Mouse (Mus musculus): ENCODE measurements around the gene Snx17. TPM values are rescaled to one million over a fixed set of nuclear protein-coding genes. Genes with fewer than 3 reads are reported as not detected.
A peak's percentile ranks its signal among the peaks of the same experiment; 100 is the strongest.

The Snx17 gene
- 10 to 100 TPM; 58.1 to 63.2 TPM for total RNA-seq (2021)
- polyA plus RNA-seq (2012; rRNA removed) = 66.8 and 85.1 TPM in 2 replicates
- long read RNA-seq, transcript Snx17-201 (15 exons, 2,018 nt) = major isoform, 28 of 48 reads
- long read RNA-seq, partial matches to known transcripts = 6 of 48 reads
- long read RNA-seq, other reads (novel, unspliced or antisense) = 14 of 48 reads

- intact Hi-C loops (cut with DNase I) = loop anchor here (1.0 kb wide), 2 partner anchors 13 to 48 kb away; partner anchors contain the start of genes Gm9970 and Gtf3c2
- peaks cover 2% of the 10 kb centered on the region for H3K4me1 ChIP-seq (ENCODE audit: control insufficient read depth, insufficient read depth, low read length)
- H3K27me3 ChIP-seq (ENCODE audit: control insufficient read depth, insufficient read depth, low read length) = no peaks in the 10 kb centered on the region
- peak; percentile 100 for DNase-seq
- WGBS = under 1% methylated on average over 48 of the region's 48 CpGs
- H3K4me3 ChIP-seq = peak within 1 kb of the TSS; percentile 92
- TF ChIP-seq EP300 (IDR thresholded peaks at IDR 0.05; ENCODE audit: insufficient read depth, low read depth, low read length) = 0 out of 2 replicates have a peak, but pooled peaks have one; percentile 83
- TF ChIP-seq POLR2A (IDR thresholded peaks at IDR 0.05; ENCODE audit: insufficient read depth, low read depth, low read length) = peak; percentile 91
- peak; percentile 75 for TF ChIP-seq CTCF (IDR thresholded peaks at IDR 0.05)
- peak within 1 kb of the TSS; percentile 78 for H3K9ac ChIP-seq (ENCODE audit: low read depth, low read length)
- peaks cover 6% of the 10 kb centered on the region for H3K36me3 ChIP-seq (ENCODE audit: control insufficient read depth, insufficient read depth, low read length)
- H3K79me2 ChIP-seq (replicated peaks; ENCODE audit: control insufficient read depth, insufficient read depth, low read length) = no peaks in the 10 kb centered on the region
- H3K27ac ChIP-seq = peak within 1 kb of the TSS; percentile 84
These were observed at the start of gene Snx17, which contains the start of gene Eif2b4 for GRCm38 (mm10) chr5:31192939-31193630. Gene Snx17 (plus strand): TSS chr5:31193227. Gene Eif2b4 (minus strand): TSS chr5:31193430.

- Histone ChIP-seq H3K27me3 (ENCODE audit: control insufficient read depth, insufficient read depth, low read length) (no peaks in the 10 kb centered on the region), H3K79me2 (replicated peaks; ENCODE audit: control insufficient read depth, insufficient read depth, low read length) (no peaks in the 10 kb centered on the region), H3K27ac (no peak overlapping the region), H3K36me3 (ENCODE audit: control insufficient read depth, insufficient read depth, low read length) (peaks cover 3% of the 10 kb centered on the region), H3K9ac (ENCODE audit: low read depth, low read length) (no peak overlapping the region), H3K4me3 (no peak overlapping the region), H3K4me1 (ENCODE audit: control insufficient read depth, insufficient read depth, low read length) (peaks cover 4% of the 10 kb centered on the region)
- no peak for DNase-seq
- TF ChIP-seq POLR2A (IDR thresholded peaks at IDR 0.05; ENCODE audit: insufficient read depth, low read depth, low read length) (no peak), CTCF (IDR thresholded peaks at IDR 0.05) (no peak), EP300 (IDR thresholded peaks at IDR 0.05; ENCODE audit: insufficient read depth, low read depth, low read length) (no peak)
- intact Hi-C loops (cut with DNase I) = no loop called here
- WGBS = 56% methylated on average over 4 of the region's 4 CpGs
These were observed 43.2 kb upstream of the Snx17 start for GRCm38 (mm10) chr5:31149781-31150180.

GRCm38 (mm10) chr5:31151746-31152145, 41.3 kb upstream of the Snx17 start:
- Histone ChIP-seq H3K79me2 (replicated peaks; ENCODE audit: control insufficient read depth, insufficient read depth, low read length) (no peaks in the 10 kb centered on the region), H3K27me3 (ENCODE audit: control insufficient read depth, insufficient read depth, low read length) (no peaks in the 10 kb centered on the region), H3K4me3 (no peak overlapping the region), H3K36me3 (ENCODE audit: control insufficient read depth, insufficient read depth, low read length) (peaks cover 3% of the 10 kb centered on the region), H3K27ac (no peak overlapping the region), H3K9ac (ENCODE audit: low read depth, low read length) (no peak overlapping the region), H3K4me1 (ENCODE audit: control insufficient read depth, insufficient read depth, low read length) (peaks cover 4% of the 10 kb centered on the region)
- peak; percentile 57; the same call in 1 of the 2 replicates for TF ChIP-seq EP300 (IDR thresholded peaks at IDR 0.05; ENCODE audit: insufficient read depth, low read depth, low read length)
- peak; percentile 57 for TF ChIP-seq CTCF (IDR thresholded peaks at IDR 0.05)
- no peak for TF ChIP-seq POLR2A (IDR thresholded peaks at IDR 0.05; ENCODE audit: insufficient read depth, low read depth, low read length)
- WGBS = 49% methylated on average over 3 of the region's 3 CpGs
- intact Hi-C loops (cut with DNase I) = no loop called here
- DNase-seq = peak in 1 of 2 experiments; percentile 65

GRCm38 (mm10) chr5:31153516-31154151, 39.4 kb upstream of the Snx17 start:
- intact Hi-C loops (cut with DNase I) = loop anchor here (2.0 kb wide), 2 partner anchors 25 to 67 kb away; partner anchors contain the start of genes Gm29609 and Ppm1g

GRCm38 (mm10) chr5:31154152-31154553, 38.9 kb upstream of the Snx17 start, which contains the start of gene Mpv17:
Gene Mpv17 (minus strand): TSS chr5:31154251.
- H3K36me3 ChIP-seq (ENCODE audit: control insufficient read depth, insufficient read depth, low read length) = peaks cover 3% of the 10 kb centered on the region
- peak; percentile 87 for TF ChIP-seq EP300 (IDR thresholded peaks at IDR 0.05; ENCODE audit: insufficient read depth, low read depth, low read length)
- no peak for TF ChIP-seq CTCF (IDR thresholded peaks at IDR 0.05)
- TF ChIP-seq POLR2A (IDR thresholded peaks at IDR 0.05; ENCODE audit: insufficient read depth, low read depth, low read length) = peak; percentile 93
- WGBS = 1% methylated on average over 19 of the region's 19 CpGs

More at GRCm38 (mm10) chr5:31153516-31154151, 39.4 kb upstream of the Snx17 start:
- peaks cover 3% of the 10 kb centered on the region for H3K36me3 ChIP-seq (ENCODE audit: control insufficient read depth, insufficient read depth, low read length)
- H3K9ac ChIP-seq (ENCODE audit: low read depth, low read length) = peak overlapping the region; percentile 93
- H3K4me1 ChIP-seq (ENCODE audit: control insufficient read depth, insufficient read depth, low read length) = peaks cover 4% of the 10 kb centered on the region
- peak overlapping the region; percentile 89 for H3K27ac ChIP-seq
- TF ChIP-seq POLR2A (IDR thresholded peaks at IDR 0.05; ENCODE audit: insufficient read depth, low read depth, low read length) (no peak), EP300 (IDR thresholded peaks at IDR 0.05; ENCODE audit: insufficient read depth, low read depth, low read length) (no peak), CTCF (IDR thresholded peaks at IDR 0.05) (no peak)
- peak overlapping the region; percentile 76 for H3K4me3 ChIP-seq
- no peaks in the 10 kb centered on the region for H3K79me2 ChIP-seq (replicated peaks; ENCODE audit: control insufficient read depth, insufficient read depth, low read length)
- H3K27me3 ChIP-seq (ENCODE audit: control insufficient read depth, insufficient read depth, low read length) = no peaks in the 10 kb centered on the region
- 12% methylated on average over 6 of the region's 6 CpGs for WGBS
- DNase-seq = peak; percentile 42 to 46

More at GRCm38 (mm10) chr5:31154152-31154553, 38.9 kb upstream of the Snx17 start, which contains the start of gene Mpv17:
- peak within 1 kb of the TSS; percentile 89 for H3K27ac ChIP-seq
- intact Hi-C loops (cut with DNase I) = loop anchor here (2.0 kb wide), 2 partner anchors 25 to 67 kb away; partner anchors contain the start of genes Gm29609 and Ppm1g
- H3K4me3 ChIP-seq = peak within 1 kb of the TSS; percentile 76
- peak within 1 kb of the TSS; percentile 93 for H3K9ac ChIP-seq (ENCODE audit: low read depth, low read length)
- H3K27me3 ChIP-seq (ENCODE audit: control insufficient read depth, insufficient read depth, low read length) = no peaks in the 10 kb centered on the region
- no peaks in the 10 kb centered on the region for H3K79me2 ChIP-seq (replicated peaks; ENCODE audit: control insufficient read depth, insufficient read depth, low read length)
- DNase-seq = peak; percentile 85 to 90
- H3K4me1 ChIP-seq (ENCODE audit: control insufficient read depth, insufficient read depth, low read length) = peaks cover 4% of the 10 kb centered on the region

Data from heart, adult 2 months (tissue).